Mouse (Mus musculus) c-Kit-positive CD71-positive TER-119-negative erythroid progenitor cells, embryonic 14.5 days (primary cell): ENCODE measurements around the gene Smyd3.

Experiments used
- DNase-seq: peaks from one replicate; pipeline ENCODE4 v3.0.0-alpha.2; 2013; ENCODE audit warnings: low read depth

Gene Smyd3

GRCm38 (mm10) chr1:179458987-179459368, 58.9 kb downstream of the Smyd3 start:
- DNase-seq, result no peak

- no peak for DNase-seq
Observed at GRCm38 (mm10) chr1:179458236-179458986, 59.4 kb downstream of the Smyd3 start.

GRCm38 (mm10) chr1:179454600-179454999, 63.2 kb downstream of the Smyd3 start:
- DNase-seq, result no peak

GRCm38 (mm10) chr1:179451211-179451610, 66.6 kb downstream of the Smyd3 start:
- peak; percentile 15 for DNase-seq

- DNase-seq, result no peak
Observed at GRCm38 (mm10) chr1:179446845-179447212, 71.0 kb downstream of the Smyd3 start.

- DNase-seq, result no peak
Observed at GRCm38 (mm10) chr1:179446127-179446844, 71.6 kb downstream of the Smyd3 start.

GRCm38 (mm10) chr1:179443835-179444234, 74.0 kb downstream of the Smyd3 start:
- DNase-seq, result no peak

- DNase-seq, result no peak
Observed at GRCm38 (mm10) chr1:179443423-179443822, 74.4 kb downstream of the Smyd3 start.

GRCm38 (mm10) chr1:179436596-179436995, 81.2 kb downstream of the Smyd3 start:
- DNase-seq, result no peak

GRCm38 (mm10) chr1:179434443-179435260, 83.2 kb downstream of the Smyd3 start:
- DNase-seq, result no peak

GRCm38 (mm10) chr1:179433828-179434227, 84.0 kb downstream of the Smyd3 start:
- no peak for DNase-seq

- DNase-seq, result no peak
Observed at GRCm38 (mm10) chr1:179433355-179433754, 84.5 kb downstream of the Smyd3 start.

- DNase-seq, result no peak
Observed at GRCm38 (mm10) chr1:179430077-179430476, 87.8 kb downstream of the Smyd3 start.

GRCm38 (mm10) chr1:179424879-179425472, 92.9 kb downstream of the Smyd3 start:
- DNase-seq, result no peak

- no peak for DNase-seq
Observed at GRCm38 (mm10) chr1:179419091-179419490, 98.8 kb downstream of the Smyd3 start.

- no peak for DNase-seq
Observed at GRCm38 (mm10) chr1:179408086-179408485, 109.8 kb downstream of the Smyd3 start.

- DNase-seq, result no peak
Observed at GRCm38 (mm10) chr1:179400835-179401234, 117.0 kb downstream of the Smyd3 start.

GRCm38 (mm10) chr1:179398639-179399038, 119.2 kb downstream of the Smyd3 start:
- DNase-seq, result no peak

- no peak for DNase-seq
Observed at GRCm38 (mm10) chr1:179386237-179386975, 131.4 kb downstream of the Smyd3 start.

- no peak for DNase-seq
Observed at GRCm38 (mm10) chr1:179385691-179386090, 132.2 kb downstream of the Smyd3 start.

- DNase-seq, result no peak
Observed at GRCm38 (mm10) chr1:179384296-179384695, 133.5 kb downstream of the Smyd3 start.

GRCm38 (mm10) chr1:179378102-179378501, 139.7 kb downstream of the Smyd3 start:
- DNase-seq, result no peak
